Mouse (Mus musculus): ENCODE data around the gene Fam219b.

GRCm38 (mm10) chr9:57525516-57525915 lies 11.8 kb upstream of the Fam219b start:
- no peak for TF ChIP-seq GATA1 (IDR thresholded peaks at IDR 0.05; ENCODE audit: low read length)
- no peak for TF ChIP-seq TAL1 (IDR thresholded peaks at IDR 0.05; ENCODE audit: low read length)
